Mouse (Mus musculus) C2C12 (cell line): ENCODE measurements around the gene Elf5. TPM values are rescaled to one million over a fixed set of nuclear protein-coding genes. Genes with fewer than 3 reads are reported as not detected.
A peak's percentile ranks its signal among the peaks of the same experiment; 100 is the strongest.

Experiments used
- H3K27me3 ChIP-seq: one replicate; pipeline ENCODE4 v1.6.1; 2011; ENCODE audit not compliant: control insufficient read depth, insufficient read depth, insufficient read length
- H3K36me3 ChIP-seq: one replicate; pipeline ENCODE4 v1.6.1; 2011; ENCODE audit not compliant: control insufficient read depth, insufficient read depth
- H3K4me3 ChIP-seq: one replicate; pipeline ENCODE4 v1.5.1; 2011; ENCODE audit warnings: mild to moderate bottlenecking, control low read depth; ENCODE audit not compliant: poor library complexity, insufficient read depth, severe bottlenecking
- H3K79me2 ChIP-seq: one replicate; pipeline ENCODE4 v1.6.1; 2011; ENCODE audit not compliant: control insufficient read depth, insufficient read depth
- H3K79me3 ChIP-seq: one replicate; pipeline ENCODE4 v1.6.1; 2011; ENCODE audit warnings: low read depth, control low read depth
- H3ac ChIP-seq: one replicate; pipeline ENCODE3; 2011; ENCODE audit warnings: low read depth; ENCODE audit not compliant: control insufficient read depth, insufficient read length
- CEBPB ChIP-seq: IDR thresholded peaks from one replicate; pipeline ENCODE4 v1.6.1; 2011; ENCODE audit warnings: low read depth, mild to moderate bottlenecking, control low read depth, moderate library complexity
- CTCF ChIP-seq: IDR thresholded peaks from one replicate; pipeline ENCODE4 v1.5.1; 2011; ENCODE audit not compliant: control insufficient read depth, insufficient read depth, insufficient read length
- FOSL1 ChIP-seq: IDR thresholded peaks from one replicate; pipeline ENCODE4 v1.8.0; 2011; ENCODE audit warnings: mild to moderate bottlenecking, low read length; ENCODE audit not compliant: poor library complexity, insufficient read depth, severe bottlenecking
- MAX ChIP-seq: IDR thresholded peaks from one replicate; pipeline ENCODE4 v1.6.1; 2011; ENCODE audit warnings: mild to moderate bottlenecking, control low read depth
- MYOD1 ChIP-seq: IDR thresholded peaks from one replicate; pipeline ENCODE4 v1.6.1; 2011; ENCODE audit warnings: low read depth; ENCODE audit not compliant: control insufficient read depth, insufficient read length
- MYOG ChIP-seq: IDR thresholded peaks from one replicate; pipeline ENCODE4 v1.6.1; 2011; ENCODE audit not compliant: control insufficient read depth, insufficient read length; ENCODE audit errors: extremely low read depth
- USF1 ChIP-seq: IDR thresholded peaks from one replicate; pipeline ENCODE4 v1.6.1; 2011; ENCODE audit warnings: low read depth, mild to moderate bottlenecking, control low read depth, moderate library complexity
- polyA plus RNA-seq: library from polyadenylated mRNA; unstranded; fragments of >200 nt; fragmentation: generic; extraction: Trizol; gene quantifications from one replicate; pipeline ENCODE4 v1.2.1, GENCODE M21; 2012; ENCODE audit warnings: missing spikeins

Gene Elf5
- polyA plus RNA-seq, 1 experiment: 0.01 TPM

DNA sequence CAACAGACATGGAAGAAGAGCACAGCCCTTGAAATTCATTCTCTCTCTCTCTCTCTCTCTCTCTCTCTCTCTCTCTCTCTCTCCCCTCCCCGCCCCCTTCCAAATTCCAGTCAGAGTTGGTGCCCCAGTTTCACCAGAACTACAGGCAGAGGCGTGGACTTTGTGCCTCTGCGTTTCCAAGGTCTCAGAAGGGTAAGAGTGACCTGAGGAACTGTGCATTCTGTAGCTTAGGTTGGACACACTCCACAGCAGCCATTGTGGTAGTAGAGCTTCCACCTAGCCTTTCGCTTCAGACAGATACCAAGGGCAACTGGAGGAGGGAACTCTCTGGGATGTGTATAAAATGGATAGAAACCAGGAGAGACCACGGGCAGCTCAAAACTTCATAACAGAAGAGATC lies 51.3 kb downstream of the Elf5 start:
- Histone ChIP-seq H3ac (no peak overlapping the region), H3K79me2 (no peaks in the 10 kb centered on the region), H3K4me3 (no peak overlapping the region), H3K27me3 (no peaks in the 10 kb centered on the region), H3K79me3 (no peaks in the 10 kb centered on the region), H3K36me3 (peaks cover 34% of the 10 kb centered on the region)
- no peak for TF ChIP-seq FOSL1
- TF ChIP-seq MYOD1: no peak
- no peak for TF ChIP-seq USF1
- TF ChIP-seq MYOG: no peak
- no peak for TF ChIP-seq MAX
- TF ChIP-seq CEBPB: no peak
- TF ChIP-seq CTCF: no peak

DNA sequence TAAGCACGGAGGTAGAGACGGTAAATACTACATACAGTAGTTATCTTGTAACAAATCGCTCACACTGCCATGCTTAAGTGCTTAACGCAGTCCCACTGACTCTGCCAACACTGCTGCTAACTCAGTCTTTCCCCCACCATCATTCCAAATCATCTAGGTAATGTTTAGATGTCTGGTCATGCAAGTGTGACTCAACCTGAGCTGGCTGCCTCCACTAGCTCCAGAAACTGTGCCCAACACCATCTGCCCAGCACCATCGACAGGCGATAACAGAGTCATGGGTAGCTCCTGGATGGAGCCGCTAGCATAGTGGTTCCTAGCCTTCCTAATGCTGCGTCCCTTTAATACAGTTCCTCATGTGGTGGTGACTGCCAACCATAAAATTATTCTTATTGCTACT lies 53.0 kb downstream of the Elf5 start:
- Histone ChIP-seq H3K4me3 (no peak overlapping the region), H3K27me3 (no peaks in the 10 kb centered on the region), H3K79me3 (no peaks in the 10 kb centered on the region), H3K36me3 (peaks cover 33% of the 10 kb centered on the region), H3ac (no peak overlapping the region), H3K79me2 (no peaks in the 10 kb centered on the region)
- peak; percentile 73 for TF ChIP-seq MYOD1
- no peak for TF ChIP-seq CEBPB
- TF ChIP-seq MAX: peak; percentile 39
- peak; percentile 7 for TF ChIP-seq FOSL1

GRCm38 (mm10) chr2:103465429-103465828 lies 53.9 kb downstream of the Elf5 start:
- H3K79me3 ChIP-seq: no peaks in the 10 kb centered on the region
- TF ChIP-seq MAX (no peak), MYOG (no peak), FOSL1 (no peak), CEBPB (no peak), USF1 (no peak), MYOD1 (no peak), CTCF (no peak)
- H3ac ChIP-seq: no peak overlapping the region
- H3K36me3 ChIP-seq: peaks cover 32% of the 10 kb centered on the region
- H3K4me3 ChIP-seq: no peak overlapping the region
- H3K27me3 ChIP-seq: no peaks in the 10 kb centered on the region
- no peaks in the 10 kb centered on the region for H3K79me2 ChIP-seq

DNA sequence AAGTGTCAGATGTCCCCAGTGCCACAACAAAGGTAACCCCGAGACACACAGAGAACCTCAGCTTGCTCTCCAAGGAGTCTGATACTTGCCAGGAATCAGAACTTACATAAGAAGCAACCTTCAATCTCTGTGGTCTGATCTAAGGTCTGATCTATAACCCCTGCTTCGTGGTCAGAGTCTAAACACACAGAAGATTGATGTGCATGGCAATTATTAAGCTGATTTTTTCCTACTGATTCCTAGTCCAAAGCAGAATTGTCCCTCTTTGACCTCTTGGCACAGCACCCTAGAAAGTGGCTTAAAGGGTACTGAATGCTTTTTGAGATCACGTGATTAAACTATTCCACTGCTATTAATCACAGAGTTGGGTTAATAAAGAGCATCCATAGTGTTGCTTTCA lies 54.8 kb downstream of the Elf5 start:
- Histone ChIP-seq H3K79me3 (no peaks in the 10 kb centered on the region), H3K79me2 (no peaks in the 10 kb centered on the region), H3K4me3 (no peak overlapping the region), H3K27me3 (no peaks in the 10 kb centered on the region), H3ac (no peak overlapping the region), H3K36me3 (peaks cover 32% of the 10 kb centered on the region)
- no peak for TF ChIP-seq FOSL1
- TF ChIP-seq MYOG: no peak
- TF ChIP-seq CEBPB: no peak
- no peak for TF ChIP-seq MYOD1
- TF ChIP-seq MAX: no peak
- TF ChIP-seq USF1: no peak
- TF ChIP-seq CTCF: no peak

- Histone ChIP-seq H3K79me3 (no peaks in the 10 kb centered on the region), H3K79me2 (no peaks in the 10 kb centered on the region), H3K27me3 (no peaks in the 10 kb centered on the region), H3ac (no peak overlapping the region), H3K36me3 (peaks cover 25% of the 10 kb centered on the region), H3K4me3 (no peak overlapping the region)
- TF ChIP-seq MYOD1: no peak
- TF ChIP-seq CTCF: no peak
- TF ChIP-seq FOSL1: no peak
Observed at GRCm38 (mm10) chr2:103466984-103467588, 55.6 kb downstream of the Elf5 start.

GRCm38 (mm10) chr2:103473362-103473761 lies 61.9 kb downstream of the Elf5 start:
- no peak for TF ChIP-seq MYOG
- no peak for TF ChIP-seq FOSL1
- no peak for TF ChIP-seq CTCF
- no peak for TF ChIP-seq USF1
- no peak for TF ChIP-seq MAX
- TF ChIP-seq CEBPB: no peak
- no peak for TF ChIP-seq MYOD1
- Histone ChIP-seq H3K27me3 (no peaks in the 10 kb centered on the region), H3K79me3 (peaks cover 1% of the 10 kb centered on the region), H3K4me3 (no peak overlapping the region), H3K79me2 (peaks cover 5% of the 10 kb centered on the region), H3K36me3 (peaks cover 27% of the 10 kb centered on the region), H3ac (no peak overlapping the region)
